Mouse (Mus musculus): ENCODE measurements around the gene Pate2.
"Not testable (repeated sequence)": the region's sequence is repeated elsewhere in the genome, so short reads cannot be mapped to it uniquely, and the experiment has no call there.

The Pate2 gene

GRCm38 (mm10) chr9:35556494-35557102, 13.5 kb upstream of the Pate2 start:
- DNase-seq (ENCODE audit: low spot score) = no peak

- DNase-seq (ENCODE audit: low spot score) = peak; percentile 82
These were observed 11.7 kb upstream of the Pate2 start, which contains the start of the genes Ddx25 and Pus3 for GRCm38 (mm10) chr9:35558257-35559008. TSS of gene Ddx25 (minus strand) at chr9:35558528. TSS of gene Pus3 (plus strand) at chr9:35558595.

- DNase-seq (ENCODE audit: low spot score) = peak; percentile 89
These were observed 10.8 kb upstream of the Pate2 start for GRCm38 (mm10) chr9:35559009-35559890.

- no peak for DNase-seq (ENCODE audit: low spot score)
These were observed 9.0 kb upstream of the Pate2 start for GRCm38 (mm10) chr9:35561076-35561475.

- DNase-seq (ENCODE audit: low spot score) = no peak
These were observed 8.5 kb upstream of the Pate2 start for GRCm38 (mm10) chr9:35561583-35561982.

GRCm38 (mm10) chr9:35564536-35565240, 5.4 kb upstream of the Pate2 start:
- DNase-seq (ENCODE audit: low spot score) = no peak

- DNase-seq (ENCODE audit: low spot score) = no peak
These were observed 2.1 kb upstream of the Pate2 start for GRCm38 (mm10) chr9:35567995-35568394.

- DNase-seq (ENCODE audit: low spot score) = no peak
These were observed 579 bp downstream of the Pate2 start for GRCm38 (mm10) chr9:35570663-35571062.

GRCm38 (mm10) chr9:35574416-35574815, 4.3 kb downstream of the Pate2 start:
- peak; percentile 26 for DNase-seq (ENCODE audit: low spot score)

- no peak for DNase-seq (ENCODE audit: low spot score)
These were observed 17.6 kb downstream of the Pate2 start for GRCm38 (mm10) chr9:35587674-35588073.

GRCm38 (mm10) chr9:35592903-35593302, 22.8 kb downstream of the Pate2 start:
- no peak for DNase-seq (ENCODE audit: low spot score)

GRCm38 (mm10) chr9:35607647-35608405, 37.7 kb downstream of the Pate2 start:
- DNase-seq (ENCODE audit: low spot score) = no peak

- no peak for DNase-seq (ENCODE audit: low spot score)
These were observed 41.8 kb downstream of the Pate2 start, which contains the start of gene Pate4 for GRCm38 (mm10) chr9:35611841-35612240. TSS of gene Pate4 (minus strand) at chr9:35611941.

- no peak for DNase-seq (ENCODE audit: low spot score)
These were observed 43.9 kb downstream of the Pate2 start for GRCm38 (mm10) chr9:35614005-35614404.

- not testable (repeated sequence) for DNase-seq (ENCODE audit: low spot score)
These were observed 46.7 kb downstream of the Pate2 start for GRCm38 (mm10) chr9:35616784-35617183.

- DNase-seq (ENCODE audit: low spot score) = no peak
These were observed 62.9 kb downstream of the Pate2 start for GRCm38 (mm10) chr9:35632981-35633380.

GRCm38 (mm10) chr9:35648102-35648501, 78.0 kb downstream of the Pate2 start, which contains the start of gene Pate3:
TSS of gene Pate3 (minus strand) at chr9:35648202.
- no peak for DNase-seq (ENCODE audit: low spot score)

GRCm38 (mm10) chr9:35673557-35673956, 103.5 kb downstream of the Pate2 start:
- no peak for DNase-seq (ENCODE audit: low spot score)

GRCm38 (mm10) chr9:35687013-35687412, 116.9 kb downstream of the Pate2 start, which contains the start of gene Pate1:
TSS of gene Pate1 (minus strand) at chr9:35687390.
- DNase-seq (ENCODE audit: low spot score) = no peak

- DNase-seq (ENCODE audit: low spot score) = no peak
These were observed 121.8 kb downstream of the Pate2 start for GRCm38 (mm10) chr9:35691924-35692323.

- no peak for DNase-seq (ENCODE audit: low spot score)
These were observed 137.2 kb downstream of the Pate2 start for GRCm38 (mm10) chr9:35707265-35707664.
